Mouse (Mus musculus) urinary bladder, postnatal 25 days (tissue): ENCODE results near the gene Pde4dip.

ENCODE experiments used
- DNase-seq: peaks from one replicate; pipeline ENCODE4 v3.0.0; 2022; ENCODE audit warnings: low spot score

Pde4dip gene

DNA sequence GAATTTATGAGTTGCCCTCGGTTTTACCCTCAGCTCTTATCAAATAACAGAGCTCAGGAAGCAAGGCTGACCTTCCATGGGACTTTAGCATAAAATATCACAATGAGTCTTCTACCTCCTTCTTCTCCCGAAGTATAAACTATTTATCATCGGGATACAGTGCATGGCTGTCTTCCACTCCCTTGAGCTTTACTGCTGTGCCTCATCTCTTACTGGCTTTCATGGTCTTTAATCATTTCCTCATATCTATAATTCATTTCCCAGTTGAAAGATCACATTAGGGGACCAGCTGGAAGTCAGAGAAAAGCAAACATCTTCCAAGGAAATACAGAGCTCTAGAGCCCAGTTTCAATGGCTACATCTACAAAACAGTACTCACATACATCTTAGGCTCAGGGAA is 239.5 kb downstream of the Pde4dip start:
- DNase-seq: no peak

GRCm38 (mm10) chr3:97648518-97648917 is 240.0 kb downstream of the Pde4dip start:
- DNase-seq: no peak

DNA sequence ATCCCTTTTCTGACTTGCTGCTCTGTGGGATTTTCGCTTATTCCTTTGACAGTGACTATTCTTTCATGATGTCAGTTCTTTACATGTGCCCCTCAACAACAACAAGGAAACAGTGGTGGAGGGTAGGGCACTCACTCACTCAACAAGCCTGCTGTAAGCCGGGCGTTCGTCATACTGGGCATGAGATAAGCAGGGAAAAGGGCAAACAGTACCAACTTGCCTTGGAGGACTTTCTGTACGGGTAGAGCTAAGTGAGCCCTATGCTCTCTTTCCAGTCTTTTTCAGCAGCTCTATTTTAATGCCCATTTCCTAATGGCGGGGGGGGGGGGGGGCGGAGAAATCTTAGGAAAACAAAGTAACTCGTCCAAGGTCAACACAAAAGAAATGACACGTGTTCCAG is 246.5 kb downstream of the Pde4dip start:
- no peak for DNase-seq

DNA sequence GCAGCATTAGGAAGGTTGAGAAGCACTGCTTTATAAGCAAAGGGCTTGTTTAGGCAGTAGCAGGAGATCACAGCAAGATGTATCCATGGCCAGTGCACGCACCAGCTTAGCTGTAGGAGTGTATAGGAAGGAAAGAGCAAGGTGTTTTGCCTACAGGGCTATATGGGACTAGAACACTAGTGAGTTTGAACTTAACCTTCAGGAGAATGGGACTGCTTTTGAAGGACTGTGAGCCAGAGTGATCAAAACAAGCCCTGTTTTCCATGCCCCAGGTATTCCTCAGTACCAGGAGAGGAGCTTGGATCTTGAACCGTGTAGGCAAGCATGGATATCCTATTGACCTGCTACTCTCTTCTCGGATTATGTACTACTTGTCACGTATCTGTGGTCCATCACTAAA is 247.1 kb downstream of the Pde4dip start:
- no peak for DNase-seq
